Mouse (Mus musculus) megakaryocyte progenitor cell, adult 5-6 weeks (primary cell): ENCODE data around the gene Kdm2a. TPM values are rescaled to one million over a fixed set of nuclear protein-coding genes. Genes with fewer than 3 reads are reported as not detected.
"Not testable (repeated sequence)": the region's sequence is repeated elsewhere in the genome, so short reads cannot be mapped to it uniquely, and the experiment has no call there.

Experiments used
- ATAC-seq: replicated peaks from 2 replicates; pipeline ENCODE4 v1.8.0; 2016; ENCODE audit warnings: mild to moderate bottlenecking, moderate TSS enrichment, inconsistent platforms; ENCODE audit not compliant: poor library complexity
- total RNA-seq, 2 experiments: library from RNA; stranded (forward) in 1 of 2; stranded (reverse) in 1 of 2; fragments of 157-497, 149-512 nt in 1 of 2; fragments of 200-1000 nt in 1 of 2; gene quantifications; 2 replicates each; pipeline versions ENCODE4 v1.2.3 to v1.2.4; 2015 to 2017

Kdm2a gene
- total RNA-seq, 2 experiments from 2014 or later: 58.3 to 64.3 TPM

GRCm38 (mm10) chr19:4417713-4418112 lies 19.6 kb upstream of the Kdm2a start:
- no peak for ATAC-seq

GRCm38 (mm10) chr19:4417183-4417582 lies 19.1 kb upstream of the Kdm2a start:
- peak; percentile 95 for ATAC-seq

GRCm38 (mm10) chr19:4414631-4415030 lies 16.5 kb upstream of the Kdm2a start:
- ATAC-seq: no peak

- ATAC-seq: peak; percentile 93
Measured at GRCm38 (mm10) chr19:4409062-4409461, 11.0 kb upstream of the Kdm2a start.

- ATAC-seq: no peak
Measured at GRCm38 (mm10) chr19:4404840-4405239, 6.8 kb upstream of the Kdm2a start.

GRCm38 (mm10) chr19:4398959-4399358 lies 874 bp upstream of the Kdm2a start:
- no peak for ATAC-seq

GRCm38 (mm10) chr19:4398630-4398948 lies 504 bp upstream of the Kdm2a start:
- ATAC-seq: no peak

GRCm38 (mm10) chr19:4396998-4397797 lies 887 bp downstream of the Kdm2a start:
- ATAC-seq: peak; percentile 87

GRCm38 (mm10) chr19:4396081-4396997 lies 1.7 kb downstream of the Kdm2a start:
- ATAC-seq: no peak

GRCm38 (mm10) chr19:4387276-4387675 lies 10.8 kb downstream of the Kdm2a start:
- ATAC-seq: no peak

GRCm38 (mm10) chr19:4385026-4385425 lies 13.1 kb downstream of the Kdm2a start:
- no peak for ATAC-seq

GRCm38 (mm10) chr19:4384322-4384721 lies 13.8 kb downstream of the Kdm2a start:
- ATAC-seq: peak; percentile 39; the same call in 1 of the 2 replicates

GRCm38 (mm10) chr19:4383306-4383705 lies 14.8 kb downstream of the Kdm2a start:
- ATAC-seq: no peak

GRCm38 (mm10) chr19:4382303-4382702 lies 15.8 kb downstream of the Kdm2a start:
- not testable (repeated sequence) for ATAC-seq

- ATAC-seq: no peak
Measured at GRCm38 (mm10) chr19:4370656-4371055, 27.4 kb downstream of the Kdm2a start.

GRCm38 (mm10) chr19:4370254-4370653 lies 27.8 kb downstream of the Kdm2a start:
- ATAC-seq: no peak

- ATAC-seq: no peak
Measured at GRCm38 (mm10) chr19:4349455-4349854, 48.6 kb downstream of the Kdm2a start.

- peak; percentile 50 for ATAC-seq
Measured at GRCm38 (mm10) chr19:4346479-4346878, 51.6 kb downstream of the Kdm2a start.

GRCm38 (mm10) chr19:4338162-4338561 lies 59.9 kb downstream of the Kdm2a start:
- ATAC-seq: peak; percentile 72

GRCm38 (mm10) chr19:4333791-4334190 lies 64.3 kb downstream of the Kdm2a start:
- peak; percentile 96 for ATAC-seq

GRCm38 (mm10) chr19:4333100-4333775 lies 64.8 kb downstream of the Kdm2a start:
- peak; percentile 9; the same call in 1 of the 2 replicates for ATAC-seq
